Mouse (Mus musculus) heart, postnatal 25 days (tissue): ENCODE results near the gene Plekhg5. TPM values are rescaled to one million over a fixed set of nuclear protein-coding genes. Genes with fewer than 3 reads are reported as not detected.

Source experiments
- DNase-seq: peaks from one replicate; pipeline ENCODE4 v3.0.0; 2022; ENCODE audit warnings: low spot score
- intact Hi-C: fragments of 180-260 bp; cut with DNase I; formaldehyde crosslinking; loops from one replicate; pipeline ENCODE4 v1.15.1; 2025
- total RNA-seq, 2 experiments: library from RNA; stranded (reverse); gene quantifications; 2 replicates each; pipeline ENCODE4 v1.2.3; 2021

Plekhg5 gene
- total RNA-seq, 2 experiments from 2014 or later = 18.7 to 18.9 TPM

- intact Hi-C loops = no loop called here
- DNase-seq = no peak
These were observed 4.1 kb upstream of the Plekhg5 start for GRCm38 (mm10) chr4:152068166-152068724.

DNA sequence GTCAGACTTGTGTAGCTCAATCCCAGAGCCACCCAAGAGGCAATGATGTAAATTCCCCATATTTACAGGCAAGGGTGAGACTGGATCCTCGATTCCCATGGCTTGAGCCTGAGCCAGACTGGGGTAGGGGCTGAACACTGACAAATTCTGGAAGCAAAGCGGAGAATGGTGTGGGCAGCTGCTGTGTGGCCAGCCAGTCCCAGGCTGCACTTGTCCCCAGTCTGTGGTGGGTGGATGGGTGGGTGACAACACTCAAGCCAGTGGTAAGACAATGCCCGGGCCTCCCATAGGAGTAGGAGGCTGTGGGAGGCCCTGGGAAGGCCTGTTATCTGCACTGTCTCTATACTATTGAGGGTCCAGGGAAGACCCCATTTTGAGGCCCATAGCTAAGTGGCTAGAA is 3.1 kb upstream of the Plekhg5 start:
- DNase-seq = no peak
- intact Hi-C loops = no loop called here

GRCm38 (mm10) chr4:152070494-152071396 is 1.6 kb upstream of the Plekhg5 start:
- no peak for DNase-seq
- intact Hi-C loops = no loop called here

DNA sequence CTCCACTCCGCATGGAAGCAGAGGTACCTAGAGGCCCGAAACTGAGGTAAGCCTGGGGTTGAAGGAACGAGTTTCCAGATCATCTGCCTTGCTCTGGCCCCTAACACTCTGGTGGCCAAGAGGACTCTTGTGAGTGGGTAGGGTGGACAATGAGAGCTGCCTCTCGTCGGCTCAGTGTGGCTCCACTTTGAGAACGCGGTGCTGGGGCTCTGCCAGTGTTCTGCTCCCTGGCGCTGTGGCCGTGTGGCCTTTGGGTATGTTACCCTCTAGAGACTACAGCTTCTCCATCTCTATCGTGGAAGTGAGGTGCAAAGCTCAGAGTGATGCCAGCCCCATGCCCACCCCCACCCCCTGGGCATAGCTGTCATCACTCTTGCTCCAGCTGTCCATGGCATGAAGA is 357 bp downstream of the Plekhg5 start:
- no peak for DNase-seq
- intact Hi-C loops = no loop called here

- DNase-seq = no peak
- intact Hi-C loops = no loop called here
These were observed 1.4 kb downstream of the Plekhg5 start for GRCm38 (mm10) chr4:152073715-152074114.

DNA sequence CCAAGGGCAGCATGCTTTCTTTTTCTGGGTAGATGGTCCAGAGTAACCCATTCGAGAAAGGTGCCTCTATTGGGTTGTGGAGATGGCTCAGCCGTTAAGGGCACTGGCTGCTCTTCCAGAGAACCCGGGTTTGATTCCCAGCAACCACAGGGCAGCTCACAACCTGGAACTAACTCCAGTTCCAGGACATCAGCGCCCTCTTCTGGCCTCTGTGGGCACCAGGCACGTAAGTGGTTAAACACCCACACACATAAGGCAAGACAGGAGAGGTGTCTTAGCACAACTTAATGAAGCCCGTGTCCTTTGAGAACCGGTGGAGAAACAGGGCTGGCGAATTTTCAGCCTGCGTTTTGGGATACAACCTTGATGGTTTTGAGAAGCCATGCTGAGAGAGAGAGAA is 2.2 kb downstream of the Plekhg5 start:
- intact Hi-C loops = no loop called here
- DNase-seq = no peak

DNA sequence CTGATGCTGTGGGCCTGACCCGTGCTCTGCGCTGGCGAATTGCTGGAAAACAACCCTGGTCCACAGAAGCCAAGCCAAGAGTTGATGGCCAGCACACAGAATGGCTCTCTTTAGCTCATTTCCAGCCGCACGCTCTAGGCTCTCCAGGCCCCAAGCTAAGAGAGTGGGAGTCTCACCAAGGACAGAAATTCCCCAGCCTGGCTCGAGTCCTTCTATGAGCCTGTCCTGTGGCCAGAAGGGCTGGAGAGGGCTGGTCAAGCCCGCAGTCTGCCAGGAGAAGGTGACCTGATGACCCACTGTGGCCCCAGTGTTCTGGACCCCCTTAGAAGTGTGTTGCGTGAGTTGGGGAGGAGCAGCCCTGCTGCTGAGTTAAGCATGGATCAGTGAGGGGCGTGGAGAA is 4.9 kb downstream of the Plekhg5 start:
- intact Hi-C loops = no loop called here
- no peak for DNase-seq

DNA sequence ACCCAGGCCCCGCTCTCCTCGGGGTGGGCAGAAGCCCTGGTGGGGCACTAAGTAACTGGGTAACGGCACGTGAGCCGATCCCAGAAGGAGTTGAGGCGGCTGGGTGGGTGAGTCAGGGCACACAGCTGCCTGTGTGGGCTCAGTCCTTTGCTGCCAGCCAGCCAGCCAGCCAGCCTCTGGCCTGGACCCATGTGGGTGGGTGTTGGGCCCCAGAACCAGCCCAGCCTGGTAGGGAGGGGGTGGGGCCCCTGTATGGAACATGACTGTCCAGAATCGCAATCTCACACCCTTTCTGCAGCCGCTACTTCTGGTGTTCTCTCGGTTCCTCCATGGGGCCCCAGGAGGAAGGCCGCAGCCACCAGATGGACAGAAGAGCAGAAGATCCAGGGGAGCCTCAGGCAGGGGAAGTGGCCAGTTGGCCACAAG is 5.8 kb downstream of the Plekhg5 start:
- intact Hi-C loops = no loop called here
- no peak for DNase-seq

DNA sequence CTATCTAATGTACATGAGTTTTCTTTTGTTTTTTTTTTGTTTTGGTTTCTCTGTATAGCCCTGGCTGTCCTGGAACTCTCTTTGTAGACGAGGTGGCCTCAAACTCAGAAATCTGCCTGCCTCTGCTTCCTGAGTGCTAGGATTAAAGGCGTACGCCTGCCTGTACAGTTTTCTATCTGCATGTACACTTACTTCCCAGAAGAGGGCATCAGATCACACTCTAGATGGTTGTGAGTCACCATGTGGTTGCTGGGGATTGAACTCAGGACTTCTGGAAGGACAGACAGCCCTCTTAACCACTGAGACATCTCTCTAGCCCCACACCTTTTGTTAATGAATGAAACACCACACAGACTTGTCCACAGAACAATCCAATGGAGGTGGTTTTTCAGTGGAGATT is 7.0 kb downstream of the Plekhg5 start:
- intact Hi-C loops = no loop called here
- DNase-seq = no peak

- intact Hi-C loops = no loop called here
- no peak for DNase-seq
These were observed 7.6 kb downstream of the Plekhg5 start for GRCm38 (mm10) chr4:152079931-152080330.

- intact Hi-C loops = no loop called here
- no peak for DNase-seq
These were observed 11.4 kb downstream of the Plekhg5 start for GRCm38 (mm10) chr4:152083611-152084220.

GRCm38 (mm10) chr4:152084616-152085015 is 12.3 kb downstream of the Plekhg5 start:
- intact Hi-C loops = loop anchor here (5.0 kb wide), 1 partner anchor 42 kb away; no protein-coding TSS in a partner anchor
- DNase-seq = no peak

- DNase-seq = no peak
- intact Hi-C loops = loop anchor here (5.0 kb wide), 1 partner anchor 44 kb away; no protein-coding TSS in a partner anchor
These were observed 14.4 kb downstream of the Plekhg5 start for GRCm38 (mm10) chr4:152086505-152087210.

DNA sequence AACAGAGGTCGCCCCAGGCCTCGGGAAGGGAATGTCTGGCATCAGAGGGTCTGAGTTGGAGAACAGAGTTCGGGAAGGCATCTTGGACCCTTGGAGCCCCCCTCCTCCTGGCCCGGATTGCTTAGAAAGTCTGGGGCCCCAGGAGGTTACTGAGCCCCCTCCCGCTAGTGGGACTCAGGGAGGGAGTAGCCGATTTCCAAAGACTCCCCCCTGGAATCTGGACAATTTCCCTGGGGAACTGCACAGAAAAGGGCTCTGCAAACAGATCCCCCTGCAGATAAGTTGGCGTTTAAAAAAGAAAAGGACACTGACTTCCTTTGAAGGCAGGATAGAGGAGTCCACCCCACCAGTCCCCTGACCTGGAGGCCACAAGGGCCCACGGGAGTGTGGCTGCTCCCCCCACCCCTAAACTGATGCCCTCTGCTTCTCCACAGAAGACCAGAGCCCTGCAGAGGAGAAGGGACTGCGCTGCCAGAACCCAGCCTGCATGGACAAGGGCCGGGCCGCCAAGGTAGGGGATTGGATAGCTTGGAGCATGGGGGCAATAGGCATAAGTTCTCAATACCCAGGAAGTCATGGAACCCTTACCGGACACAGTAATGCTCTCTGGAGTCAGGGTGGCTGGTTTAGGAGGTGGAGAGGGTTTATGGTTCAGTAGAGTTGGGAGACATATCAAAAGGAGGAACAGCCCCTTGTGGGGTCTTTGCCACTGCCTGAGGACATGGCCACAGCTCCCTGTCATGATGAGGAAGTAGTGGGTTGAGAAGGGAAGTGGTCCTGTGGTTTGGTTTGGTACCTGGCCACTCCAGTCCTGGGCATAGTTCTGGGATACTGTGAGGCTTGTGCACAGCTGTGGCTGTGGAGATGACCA is 15.1 kb downstream of the Plekhg5 start:
- DNase-seq = no peak
- intact Hi-C loops = loop anchor here (5.0 kb wide), 1 partner anchor 45 kb away; no protein-coding TSS in a partner anchor

DNA sequence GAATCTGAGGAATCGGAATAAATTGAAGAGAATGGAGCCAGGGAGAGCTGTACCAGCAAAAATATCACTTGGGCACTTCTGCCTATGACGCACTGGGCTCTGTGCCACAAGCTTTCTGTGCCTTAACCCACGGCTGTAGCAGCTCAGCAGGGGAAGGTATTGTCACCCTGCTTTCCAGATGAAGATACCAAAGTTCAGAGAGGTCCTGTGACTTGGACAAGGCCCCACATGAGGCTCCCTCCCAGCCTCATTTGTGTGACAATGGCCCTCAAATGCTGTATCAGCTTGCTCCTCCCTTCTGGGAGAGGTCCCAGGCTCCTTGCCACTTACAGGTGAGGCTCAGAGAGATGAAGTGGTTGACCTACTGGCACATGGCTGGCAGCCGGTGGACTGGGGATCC is 15.8 kb downstream of the Plekhg5 start:
- intact Hi-C loops = loop anchor here (5.0 kb wide), 1 partner anchor 46 kb away; no protein-coding TSS in a partner anchor
- DNase-seq = no peak

- no peak for DNase-seq
These were observed 16.3 kb downstream of the Plekhg5 start for GRCm38 (mm10) chr4:152088556-152089120.

GRCm38 (mm10) chr4:152090191-152090590 is 17.9 kb downstream of the Plekhg5 start:
- intact Hi-C loops = no loop called here

More at GRCm38 (mm10) chr4:152088556-152089120, 16.3 kb downstream of the Plekhg5 start:
- intact Hi-C loops = loop anchor here (5.0 kb wide), 1 partner anchor 46 kb away; no protein-coding TSS in a partner anchor

GRCm38 (mm10) chr4:152092751-152093293 is 20.5 kb downstream of the Plekhg5 start:
- DNase-seq = no peak
- intact Hi-C loops = no loop called here

More at GRCm38 (mm10) chr4:152090191-152090590, 17.9 kb downstream of the Plekhg5 start:
- DNase-seq = no peak
